Mouse (Mus musculus): ENCODE results near the gene Pdzk1ip1. TPM values are rescaled to one million over a fixed set of nuclear protein-coding genes. Genes with fewer than 3 reads are reported as not detected.
A peak's percentile ranks its signal among the peaks of the same experiment; 100 is the strongest.

Gene Pdzk1ip1
- total and polyA plus RNA-seq, 3 experiments, result 0.14 TPM; not detected in 2

DNA sequence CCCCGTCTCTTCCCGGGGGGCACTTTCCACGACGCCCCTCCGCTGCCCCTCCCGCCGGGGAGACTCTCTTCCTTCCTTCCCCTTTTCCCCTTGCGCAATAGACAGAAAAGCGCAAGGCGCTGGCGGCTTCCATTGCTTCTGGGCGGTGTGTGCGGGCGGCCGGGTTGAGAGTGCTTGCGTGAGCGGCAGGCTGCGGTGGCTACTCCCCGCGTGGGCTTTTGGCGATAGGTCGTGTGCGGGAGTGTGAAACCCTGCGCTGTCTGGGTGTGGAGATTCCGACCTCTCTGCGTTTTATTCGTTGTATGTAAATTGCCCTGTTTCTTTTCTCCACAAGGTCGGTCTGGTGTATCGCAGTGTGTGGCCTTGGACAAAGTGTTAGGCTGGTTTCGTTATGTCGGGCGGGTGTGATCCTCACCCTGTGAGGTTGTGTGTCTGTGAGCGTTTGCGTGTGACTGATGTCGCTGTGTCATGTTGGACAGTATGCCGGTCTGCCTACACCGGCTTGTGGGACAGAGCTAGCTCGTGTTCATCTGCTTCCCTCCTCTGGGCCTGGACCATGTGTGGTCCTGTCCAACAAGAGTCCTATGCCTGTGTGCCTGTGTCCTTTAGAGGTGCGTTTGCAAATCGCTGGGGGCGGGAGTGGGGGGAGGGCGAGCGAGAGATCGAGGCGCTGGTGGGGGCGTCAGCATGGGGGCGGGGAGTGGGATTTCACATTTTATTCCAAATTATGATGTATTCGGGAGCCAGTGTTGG is 31.4 kb upstream of the Pdzk1ip1 start (continued):
- peak in 1 of 2 experiments; percentile 59 for TF ChIP-seq POLR2A (IDR thresholded peaks at IDR 0.05; ENCODE audit: control insufficient read depth in 1 of 2, insufficient read depth in 1 of 2, low read depth in 1 of 2, low read length in 2 of 2, poor library complexity in 1 of 2)
- 0 out of 2 replicates have a peak, but pooled peaks have one; percentile 9 for TF ChIP-seq GABPA (IDR thresholded peaks at IDR 0.05; ENCODE audit: low read depth, low read length)
- peak; percentile 87 for TF ChIP-seq NELFE (IDR thresholded peaks at IDR 0.05; ENCODE audit: low read depth, low read length)
- TF ChIP-seq ZMIZ1 (IDR thresholded peaks at IDR 0.05; ENCODE audit: low read depth, low read length), result peak; percentile 73; the same call in 1 of the 2 replicates
- peak; percentile 98 for TF ChIP-seq CHD1 (IDR thresholded peaks at IDR 0.05; ENCODE audit: low read depth, low read length)
- no peak for TF ChIP-seq USF2 (IDR thresholded peaks at IDR 0.05; ENCODE audit: borderline replicate concordance in 1 of 2, insufficient read depth in 1 of 2, low read depth in 1 of 2, low read length in 2 of 2)
- TF ChIP-seq HCFC1 (IDR thresholded peaks at IDR 0.05; ENCODE audit: low read depth, low read length), result peak; percentile 48; the same call in 1 of the 2 replicates
- no peak for TF ChIP-seq ZKSCAN1 (IDR thresholded peaks at IDR 0.05; ENCODE audit: low read depth, low read length)
- no peak for TF ChIP-seq USF1 (IDR thresholded peaks at IDR 0.05; ENCODE audit: low read depth, low read length)
- no peak for TF ChIP-seq CHD2 (IDR thresholded peaks at IDR 0.05; ENCODE audit: low read length)

DNA sequence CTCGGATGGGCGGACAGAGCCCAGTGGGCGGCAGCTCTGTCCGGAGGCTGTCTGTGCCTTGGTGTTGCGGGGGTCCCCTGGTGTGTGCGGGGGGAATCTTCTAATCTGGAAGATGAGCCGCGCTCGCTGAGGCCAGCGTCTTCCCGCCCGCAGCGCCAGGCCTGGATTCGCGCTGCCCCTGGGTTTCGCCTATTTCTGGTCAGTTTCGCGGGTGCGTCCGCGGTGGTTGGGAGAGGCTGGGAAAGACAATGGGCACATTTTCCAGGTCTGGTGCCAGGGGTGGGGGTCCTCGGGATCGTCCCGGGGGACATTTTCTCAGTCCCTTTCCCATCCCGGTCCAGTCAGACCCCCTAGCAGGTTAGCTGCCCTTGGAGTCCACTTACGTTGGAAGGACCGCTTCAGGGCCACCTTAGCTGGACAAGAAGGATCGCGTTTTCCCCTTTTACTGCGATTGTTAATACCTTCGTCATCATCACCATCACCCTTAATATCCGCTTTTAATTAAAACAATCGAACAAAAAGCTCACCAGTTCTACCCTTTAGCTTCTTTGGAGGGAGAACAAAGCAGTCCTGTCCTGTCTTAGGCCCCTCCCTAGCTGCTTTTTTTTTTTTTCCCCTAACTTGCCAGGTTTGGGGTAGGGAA is 30.7 kb upstream of the Pdzk1ip1 start:
- H3K4me3 ChIP-seq (ENCODE audit: control insufficient read depth in 1 of 2, insufficient read depth in 1 of 2, low read depth in 2 of 2, low read length in 2 of 2), result peak overlapping the region; percentile 73 to 97
- peaks cover 57% of the 10 kb centered on the region for H3K79me2 ChIP-seq (ENCODE audit: control insufficient read depth, insufficient read depth, low read length, poor library complexity)
- H3K27ac ChIP-seq (ENCODE audit: control insufficient read depth, low read depth, low read length), result peak overlapping the region; percentile 80
- peak overlapping the region; percentile 77 for H3K9ac ChIP-seq (ENCODE audit: control insufficient read depth, low read depth, low read length, poor library complexity, severe bottlenecking)
- peaks cover 0 to 27% of the 10 kb centered on the region in 2 experiments; a peak in 2 of 4 replicates for H3K36me3 ChIP-seq (ENCODE audit: control insufficient read depth in 1 of 2, insufficient read depth in 2 of 2, low read length in 2 of 2)
- peak; percentile 94 for TF ChIP-seq ZNF384 (IDR thresholded peaks at IDR 0.05; ENCODE audit: low read depth, low read length)
- peak; percentile 9 to 47; a peak in 2 of 4 replicates for TF ChIP-seq POLR2A (IDR thresholded peaks at IDR 0.05; ENCODE audit: control insufficient read depth in 1 of 2, insufficient read depth in 1 of 2, low read depth in 1 of 2, low read length in 2 of 2, poor library complexity in 1 of 2)
- TF ChIP-seq ZKSCAN1 (IDR thresholded peaks at IDR 0.05; ENCODE audit: low read depth, low read length), result no peak
- no peak for TF ChIP-seq ZMIZ1 (IDR thresholded peaks at IDR 0.05; ENCODE audit: low read depth, low read length)
- peak; percentile 31 for TF ChIP-seq SIN3A (IDR thresholded peaks at IDR 0.05; ENCODE audit: low read length)
- no peak for TF ChIP-seq POLR2AphosphoS2 (IDR thresholded peaks at IDR 0.05; ENCODE audit: low read length)
- TF ChIP-seq GABPA (IDR thresholded peaks at IDR 0.05; ENCODE audit: low read depth, low read length), result no peak
- no peak for TF ChIP-seq MYC (IDR thresholded peaks at IDR 0.05; ENCODE audit: low read depth, low read length)
- no peaks in the 10 kb centered on the region for H3K27me3 ChIP-seq (ENCODE audit: control insufficient read depth in 1 of 2, insufficient read depth in 2 of 2, low read length in 2 of 2)
- peaks cover 10 to 27% of the 10 kb centered on the region in 2 experiments for H3K4me1 ChIP-seq (ENCODE audit: control insufficient read depth in 1 of 2, insufficient read depth in 2 of 2, low read length in 2 of 2)
- no peaks in the 10 kb centered on the region for H3K9me3 ChIP-seq (replicated peaks; ENCODE audit: insufficient read depth, low read length)
- peak; percentile 72 for DNase-seq (ENCODE audit: low read depth, low spot score)

DNA sequence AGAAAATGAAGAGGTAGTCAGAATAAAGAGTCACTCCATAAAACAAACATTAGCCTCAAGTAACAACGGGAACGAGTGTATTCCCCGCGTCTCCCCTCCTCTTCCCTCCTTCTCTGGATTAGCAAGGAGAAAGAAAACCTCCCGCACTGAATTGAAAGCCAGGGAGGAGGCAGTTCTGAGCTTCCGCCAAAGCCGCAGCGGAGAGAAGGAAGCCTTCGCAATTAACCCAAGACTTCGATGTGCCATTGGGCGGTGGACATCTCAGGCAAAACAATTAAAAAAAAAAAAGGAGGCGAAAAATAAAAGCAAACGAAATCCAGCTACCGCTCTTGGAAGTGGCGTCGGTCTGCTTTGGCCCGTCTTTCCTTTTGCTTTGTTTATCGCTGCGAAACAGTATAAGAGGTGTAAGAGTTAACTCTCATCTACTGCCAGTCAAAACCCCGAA is 30.2 kb upstream of the Pdzk1ip1 start:
- TF ChIP-seq MAZ (IDR thresholded peaks at IDR 0.05; ENCODE audit: low read depth, low read length) (no peak), MEF2A (IDR thresholded peaks at IDR 0.05; ENCODE audit: extremely low read depth, insufficient replicate concordance, low read depth, low read length, poor library complexity, severe bottlenecking) (no peak), EP300 (IDR thresholded peaks at IDR 0.05; ENCODE audit: low read depth in 1 of 2, low read length in 2 of 2) (no peak), TAL1 (IDR thresholded peaks at IDR 0.05; ENCODE audit: low read length) (no peak), MXI1 (IDR thresholded peaks at IDR 0.05; ENCODE audit: low read depth, low read length) (no peak), GATA1 (IDR thresholded peaks at IDR 0.05; ENCODE audit: low read depth, low read length) (no peak), UBTF (IDR thresholded peaks at IDR 0.05; ENCODE audit: borderline replicate concordance, insufficient read depth, low read depth, low read length) (no peak)
- H3K27ac ChIP-seq (ENCODE audit: control insufficient read depth, low read depth, low read length), result peak overlapping the region; percentile 80

More for the DNA sequence above, 30.2 kb upstream of the Pdzk1ip1 start:
- H3K79me2 ChIP-seq (ENCODE audit: control insufficient read depth, insufficient read depth, low read length, poor library complexity), result peaks cover 62% of the 10 kb centered on the region
- peak overlapping the region; percentile 77 for H3K9ac ChIP-seq (ENCODE audit: control insufficient read depth, low read depth, low read length, poor library complexity, severe bottlenecking)
- no peaks in the 10 kb centered on the region for H3K9me3 ChIP-seq (replicated peaks; ENCODE audit: insufficient read depth, low read length)
- peaks cover 10 to 27% of the 10 kb centered on the region in 2 experiments for H3K4me1 ChIP-seq (ENCODE audit: control insufficient read depth in 1 of 2, insufficient read depth in 2 of 2, low read length in 2 of 2)
- peak overlapping the region; percentile 73 to 97 for H3K4me3 ChIP-seq (ENCODE audit: control insufficient read depth in 1 of 2, insufficient read depth in 1 of 2, low read depth in 2 of 2, low read length in 2 of 2)
- DNase-seq (ENCODE audit: low read depth, low spot score), result peak; percentile 79
- peaks cover 0 to 27% of the 10 kb centered on the region in 2 experiments; a peak in 2 of 4 replicates for H3K36me3 ChIP-seq (ENCODE audit: control insufficient read depth in 1 of 2, insufficient read depth in 2 of 2, low read length in 2 of 2)
- no peaks in the 10 kb centered on the region for H3K27me3 ChIP-seq (ENCODE audit: control insufficient read depth in 1 of 2, insufficient read depth in 2 of 2, low read length in 2 of 2)
